Mouse (Mus musculus) CD8-positive naive resting alpha-beta T cell, adult 57 days (primary cell): ENCODE measurements around the gene Tmem144. TPM values are rescaled to one million over a fixed set of nuclear protein-coding genes. Genes with fewer than 3 reads are reported as not detected.

ENCODE experiments used
- total RNA-seq: library from RNA; stranded (reverse); gene quantifications from one replicate; pipeline ENCODE4 v1.2.4, GENCODE M21; 2023

Gene Tmem144
- 2.3 TPM for total RNA-seq

DNA sequence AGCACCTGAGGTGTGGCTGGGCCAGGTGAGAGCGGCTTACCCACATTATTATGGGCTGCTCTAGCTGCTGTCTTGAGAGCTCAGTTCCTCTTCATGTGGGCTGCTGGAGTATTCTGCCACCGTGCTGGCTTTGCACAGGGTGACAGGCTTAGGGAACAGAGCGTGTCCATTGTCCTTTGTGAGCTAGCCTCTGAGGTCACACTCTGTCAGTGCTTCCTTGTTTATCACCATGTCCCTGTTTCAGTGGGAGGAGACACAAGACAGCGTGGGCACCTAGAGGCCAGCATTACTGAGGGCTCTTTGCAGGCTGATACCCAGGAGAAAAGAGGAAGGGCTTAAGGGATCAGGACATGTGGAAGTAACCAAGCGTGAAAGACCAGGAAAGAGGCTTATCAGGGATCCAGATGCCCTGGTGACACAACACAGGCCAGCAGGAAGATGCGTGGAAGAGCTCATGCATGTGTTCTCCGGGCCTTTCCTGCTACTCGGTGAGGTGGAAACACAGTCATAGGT lies at the start of gene Tmem144:
Gene Tmem144, minus strand, starts transcription at position 120 of the 513 bp plus-strand sequence.

DNA sequence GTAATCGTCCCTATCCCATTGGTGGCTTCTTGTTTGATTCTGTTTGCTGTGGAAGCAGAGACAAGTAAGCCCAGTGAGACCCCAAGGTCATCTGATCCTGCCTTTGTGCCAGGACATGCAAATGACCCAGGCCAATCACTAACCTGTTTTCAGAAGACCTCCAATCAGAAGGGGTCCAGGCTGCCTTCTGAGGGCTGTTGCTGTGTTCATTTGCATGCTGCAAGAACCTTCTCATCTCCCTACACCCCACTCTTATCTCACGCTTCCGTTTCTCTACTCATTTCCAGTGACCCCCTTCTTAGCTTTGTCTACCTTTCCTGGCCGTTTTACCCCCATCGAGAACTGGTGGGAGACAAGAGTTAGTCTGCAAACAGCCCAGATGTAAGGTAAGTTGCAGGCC lies 31.7 kb upstream of the Tmem144 start, which contains the start of gene Fam198b:
Gene Fam198b, plus strand, starts transcription at position 229 of the 400 bp plus-strand sequence.

Other genes with a start within 250 kb of the Tmem144 start
- gene 4930579G24Rik, start 223.7 kb downstream of the Tmem144 start, total RNA-seq, result 3.2 TPM
- 30.7 TPM for gene Etfdh, start 223.3 kb downstream of the Tmem144 start, total RNA-seq
- not detected for gene Rxfp1, start 114.9 kb downstream of the Tmem144 start, total RNA-seq
- gene Fam198b, start 31.8 kb upstream of the Tmem144 start, total RNA-seq, result not detected